Mouse (Mus musculus): ENCODE data around the gene Lpp. TPM values are rescaled to one million over a fixed set of nuclear protein-coding genes. Genes with fewer than 3 reads are reported as not detected.

Lpp gene
- total and polyA plus RNA-seq, 3 experiments = not detected

DNA sequence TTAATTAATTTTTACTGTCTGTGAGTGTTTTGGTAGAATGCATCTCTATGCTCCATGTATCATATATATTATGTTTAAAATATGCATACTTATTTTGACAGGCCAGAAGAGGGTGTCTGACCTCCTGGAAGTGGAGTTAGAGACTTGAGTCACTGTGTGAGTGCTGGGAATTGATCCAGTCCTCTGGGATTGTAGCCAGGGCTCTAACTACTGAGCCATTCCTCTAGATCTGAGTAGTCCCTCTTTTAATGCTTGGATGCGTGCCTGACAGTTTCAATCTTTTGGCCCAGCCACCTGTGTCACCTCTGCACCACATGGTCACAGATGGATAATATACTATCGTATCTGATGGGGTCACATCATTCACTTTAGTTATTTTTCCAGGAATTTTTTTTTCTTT, 138.4 kb downstream of the Lpp start:
- Histone ChIP-seq H3K4me3 (ENCODE audit: control insufficient read depth in 1 of 2, insufficient read depth in 1 of 2, low read depth in 2 of 2, low read length in 2 of 2) (no peak overlapping the region), H3K27ac (ENCODE audit: control insufficient read depth, low read depth, low read length) (no peak overlapping the region), H3K27me3 (ENCODE audit: control insufficient read depth in 1 of 2, insufficient read depth in 2 of 2, low read length in 2 of 2) (no peaks in the 10 kb centered on the region), H3K79me2 (ENCODE audit: control insufficient read depth, insufficient read depth, low read length, poor library complexity) (no peaks in the 10 kb centered on the region), H3K4me1 (ENCODE audit: control insufficient read depth in 1 of 2, insufficient read depth in 2 of 2, low read length in 2 of 2) (no peaks in the 10 kb centered on the region), H3K9ac (ENCODE audit: control insufficient read depth, low read depth, low read length, poor library complexity, severe bottlenecking) (no peak overlapping the region), H3K36me3 (ENCODE audit: control insufficient read depth in 1 of 2, insufficient read depth in 2 of 2, low read length in 2 of 2) (no peaks in the 10 kb centered on the region), H3K9me3 (replicated peaks; ENCODE audit: insufficient read depth, low read length) (no peaks in the 10 kb centered on the region)
- DNase-seq (ENCODE audit: low read depth, low spot score) = no peak
- TF ChIP-seq TAL1 (IDR thresholded peaks at IDR 0.05; ENCODE audit: low read length) (no peak), POLR2A (IDR thresholded peaks at IDR 0.05; ENCODE audit: control insufficient read depth in 1 of 2, insufficient read depth in 1 of 2, low read depth in 1 of 2, low read length in 2 of 2, poor library complexity in 1 of 2) (no peak), TBP (IDR thresholded peaks at IDR 0.05; ENCODE audit: low read depth, low read length) (no peak), NRF1 (IDR thresholded peaks at IDR 0.05; ENCODE audit: insufficient read depth, low read depth, low read length, poor library complexity, severe bottlenecking) (no peak), ETS1 (IDR thresholded peaks at IDR 0.05; ENCODE audit: low read depth, low read length) (no peak), RAD21 (IDR thresholded peaks at IDR 0.05; ENCODE audit: low read depth, low read length) (no peak), USF1 (IDR thresholded peaks at IDR 0.05; ENCODE audit: low read depth, low read length) (no peak), GATA1 (IDR thresholded peaks at IDR 0.05; ENCODE audit: low read depth, low read length) (no peak), RCOR1 (IDR thresholded peaks at IDR 0.05; ENCODE audit: low read depth, low read length) (no peak), UBTF (IDR thresholded peaks at IDR 0.05; ENCODE audit: borderline replicate concordance, insufficient read depth, low read depth, low read length) (no peak), SMC3 (IDR thresholded peaks at IDR 0.05; ENCODE audit: low read depth, low read length) (no peak)

DNA sequence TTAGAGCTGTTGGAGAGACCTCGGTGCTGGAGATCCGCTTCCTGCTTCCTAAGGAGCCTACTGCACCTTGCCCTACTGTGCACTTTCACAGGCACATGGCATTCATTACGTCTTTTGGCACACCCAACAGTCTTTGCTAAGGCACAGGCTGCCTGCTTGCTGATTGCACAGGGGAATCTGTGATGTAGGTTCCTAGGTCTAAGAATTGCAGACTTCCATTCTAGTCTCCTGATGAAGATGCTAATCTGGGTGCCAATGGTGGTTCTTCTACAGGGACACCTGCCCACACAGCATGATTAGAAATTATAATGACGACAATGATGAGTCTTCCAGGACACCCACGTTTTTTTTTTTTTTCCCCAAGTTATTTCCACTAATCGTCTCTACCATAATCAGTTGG, 141.9 kb downstream of the Lpp start:
- Histone ChIP-seq H3K9me3 (replicated peaks; ENCODE audit: insufficient read depth, low read length) (no peaks in the 10 kb centered on the region), H3K36me3 (ENCODE audit: control insufficient read depth in 1 of 2, insufficient read depth in 2 of 2, low read length in 2 of 2) (no peaks in the 10 kb centered on the region), H3K27ac (ENCODE audit: control insufficient read depth, low read depth, low read length) (no peak overlapping the region), H3K4me1 (ENCODE audit: control insufficient read depth in 1 of 2, insufficient read depth in 2 of 2, low read length in 2 of 2) (no peaks in the 10 kb centered on the region), H3K4me3 (ENCODE audit: control insufficient read depth in 1 of 2, insufficient read depth in 1 of 2, low read depth in 2 of 2, low read length in 2 of 2) (no peak overlapping the region), H3K9ac (ENCODE audit: control insufficient read depth, low read depth, low read length, poor library complexity, severe bottlenecking) (no peak overlapping the region), H3K79me2 (ENCODE audit: control insufficient read depth, insufficient read depth, low read length, poor library complexity) (no peaks in the 10 kb centered on the region), H3K27me3 (ENCODE audit: control insufficient read depth in 1 of 2, insufficient read depth in 2 of 2, low read length in 2 of 2) (no peaks in the 10 kb centered on the region)
- DNase-seq (ENCODE audit: low read depth, low spot score) = no peak
- TF ChIP-seq TBP (IDR thresholded peaks at IDR 0.05; ENCODE audit: low read depth, low read length) = no peak
- no peak for TF ChIP-seq HCFC1 (IDR thresholded peaks at IDR 0.05; ENCODE audit: low read depth, low read length)
- TF ChIP-seq GATA1 (IDR thresholded peaks at IDR 0.05; ENCODE audit: low read depth, low read length) = no peak
- TF ChIP-seq POLR2AphosphoS5 (IDR thresholded peaks at IDR 0.05; ENCODE audit: borderline replicate concordance, low read depth, low read length) = no peak
- no peak for TF ChIP-seq POLR2AphosphoS2 (IDR thresholded peaks at IDR 0.05; ENCODE audit: low read length)
- TF ChIP-seq ZMIZ1 (IDR thresholded peaks at IDR 0.05; ENCODE audit: low read depth, low read length) = no peak
- no peak for TF ChIP-seq POLR2A (IDR thresholded peaks at IDR 0.05; ENCODE audit: control insufficient read depth in 1 of 2, insufficient read depth in 1 of 2, low read depth in 1 of 2, low read length in 2 of 2, poor library complexity in 1 of 2)

GRCm38 (mm10) chr16:24536261-24536660, 143.0 kb downstream of the Lpp start:
- Histone ChIP-seq H3K79me2 (ENCODE audit: control insufficient read depth, insufficient read depth, low read length, poor library complexity) (no peaks in the 10 kb centered on the region), H3K36me3 (ENCODE audit: control insufficient read depth in 1 of 2, insufficient read depth in 2 of 2, low read length in 2 of 2) (no peaks in the 10 kb centered on the region), H3K9me3 (replicated peaks; ENCODE audit: insufficient read depth, low read length) (no peaks in the 10 kb centered on the region), H3K4me1 (ENCODE audit: control insufficient read depth in 1 of 2, insufficient read depth in 2 of 2, low read length in 2 of 2) (no peaks in the 10 kb centered on the region), H3K27ac (ENCODE audit: control insufficient read depth, low read depth, low read length) (no peak overlapping the region), H3K27me3 (ENCODE audit: control insufficient read depth in 1 of 2, insufficient read depth in 2 of 2, low read length in 2 of 2) (no peaks in the 10 kb centered on the region), H3K4me3 (ENCODE audit: control insufficient read depth in 1 of 2, insufficient read depth in 1 of 2, low read depth in 2 of 2, low read length in 2 of 2) (no peak overlapping the region), H3K9ac (ENCODE audit: control insufficient read depth, low read depth, low read length, poor library complexity, severe bottlenecking) (no peak overlapping the region)
- TF ChIP-seq CTCF (IDR thresholded peaks at IDR 0.05 in 2 of 3, conservative IDR thresholded peaks at IDR 0.05 in 1 of 3; ENCODE audit: control insufficient read depth in 1 of 3, insufficient read depth in 1 of 3, low read depth in 2 of 3, low read length in 3 of 3, poor library complexity in 1 of 3, severe bottlenecking in 1 of 3) (no peak), ZNF384 (IDR thresholded peaks at IDR 0.05; ENCODE audit: low read depth, low read length) (no peak), RCOR1 (IDR thresholded peaks at IDR 0.05; ENCODE audit: low read depth, low read length) (no peak), NRF1 (IDR thresholded peaks at IDR 0.05; ENCODE audit: insufficient read depth, low read depth, low read length, poor library complexity, severe bottlenecking) (no peak), MAZ (IDR thresholded peaks at IDR 0.05; ENCODE audit: low read depth, low read length) (no peak), CHD1 (IDR thresholded peaks at IDR 0.05; ENCODE audit: low read depth, low read length) (no peak), ZC3H11A (IDR thresholded peaks at IDR 0.05; ENCODE audit: low read depth, low read length) (no peak), RAD21 (IDR thresholded peaks at IDR 0.05; ENCODE audit: low read depth, low read length) (no peak), GATA1 (IDR thresholded peaks at IDR 0.05; ENCODE audit: low read depth, low read length) (no peak), MYC (IDR thresholded peaks at IDR 0.05; ENCODE audit: low read depth, low read length) (no peak), MYB (IDR thresholded peaks at IDR 0.05; ENCODE audit: low read depth, low read length) (no peak), POLR2AphosphoS5 (IDR thresholded peaks at IDR 0.05; ENCODE audit: borderline replicate concordance, low read depth, low read length) (no peak)
- DNase-seq (ENCODE audit: low read depth, low spot score) = no peak
